Mouse (Mus musculus): Measurements from ENCODE around the gene Wdfy4.

DNA sequence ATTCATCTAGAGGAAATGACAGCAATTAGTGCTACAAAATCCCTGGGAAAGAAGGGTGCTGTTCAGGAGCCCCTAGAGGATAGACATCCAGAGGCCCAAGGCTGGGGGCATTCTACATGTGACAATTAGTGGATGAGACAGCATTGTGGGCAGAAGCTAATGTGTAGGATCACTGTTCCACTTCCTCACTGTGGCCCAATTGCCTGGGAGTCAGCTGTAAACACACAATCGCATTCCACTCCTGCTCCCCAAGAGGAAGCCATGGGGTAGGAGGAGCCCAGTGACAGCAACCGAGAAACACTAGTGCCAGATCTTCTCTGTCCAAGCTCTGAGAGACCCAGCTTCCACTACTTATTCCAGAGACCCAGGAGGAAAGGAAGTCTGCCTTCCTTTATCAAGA lies 83.7 kb downstream of the Wdfy4 start:
- TF ChIP-seq CTCF (IDR thresholded peaks at IDR 0.05; ENCODE audit: borderline replicate concordance, extremely low read depth, insufficient read depth, insufficient read length) (no peak), POLR2A (IDR thresholded peaks at IDR 0.05; ENCODE audit: borderline replicate concordance, extremely low read depth, insufficient read depth, insufficient read length, poor library complexity, severe bottlenecking) (no peak)

All from brain, embryonic 14.5 days (tissue).